Comparison of ENCODE assay signal across 10 mouse cellular contexts in the genomic region with DNA sequence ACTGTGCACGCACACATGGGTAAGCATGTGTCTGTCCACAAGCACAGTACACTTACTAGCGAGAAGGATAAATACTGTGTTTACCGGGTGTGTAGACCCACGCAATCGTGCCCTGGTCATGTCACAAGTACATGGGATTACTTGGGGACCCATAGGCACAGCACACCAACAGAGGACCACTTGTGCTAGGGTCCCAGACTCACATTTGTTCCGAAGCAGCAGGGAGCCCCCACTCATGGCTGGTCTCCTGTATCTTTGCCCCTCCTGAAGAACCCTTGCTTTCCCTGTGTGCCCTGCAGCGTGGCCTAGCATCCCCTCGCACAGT. TPM values are rescaled to one million over a fixed set of nuclear protein-coding genes. Genes with fewer than 3 reads are reported as not detected.
DNase-seq lines count a peak whose midpoint lies in the region; ATAC-seq and TF ChIP-seq lines count a peak whose summit lies in the region.
"Had no signal": no experiment of that assay in that cellular context is flagged by ENCODE, and none has a peak within 500 bp of the region (broad histone marks: within the 10 kb centered on the region; RNA-seq: fewer than 3 reads in every experiment).

No protein-coding gene starts in this region.

- DNase-seq in lung, embryonic 14.5 days: no peak
- no peak for DNase-seq in lung, postnatal 4 days
- peak; percentile 36 for DNase-seq in limb, embryonic 10.5 days (ENCODE audit: low spot score)
- no peak for DNase-seq in spleen, adult 18-20 months
- no peak for DNase-seq in layer of hippocampus, postnatal 14 days (ENCODE audit: low spot score in 2 of 2)
- DNase-seq: gastrocnemius, adult 2 months; layer of hippocampus, postnatal 36 days had no signal

- H3K36me3 ChIP-seq in lung, embryonic 14.5 days (ENCODE audit: insufficient read depth): no peaks in the 10 kb centered on the region
- no peaks in the 10 kb centered on the region for H3K36me3 ChIP-seq in forebrain, embryonic 15.5 days
- peaks cover 6% of the 10 kb centered on the region; the same call in 1 of the 2 replicates for H3K36me3 ChIP-seq in limb, embryonic 10.5 days
- no peaks in the 10 kb centered on the region for H3K36me3 ChIP-seq in stomach, embryonic 14.5 days (ENCODE audit: control insufficient read depth, insufficient read depth, low read length)

- peaks cover 8% of the 10 kb centered on the region; the same call in 1 of the 2 replicates for H3K4me1 ChIP-seq in lung, embryonic 14.5 days (ENCODE audit: insufficient read depth)
- H3K4me1 ChIP-seq in forebrain, embryonic 15.5 days: peaks cover 75% of the 10 kb centered on the region
- H3K4me1 ChIP-seq in limb, embryonic 10.5 days: peaks cover 76% of the 10 kb centered on the region
- H3K4me1 ChIP-seq in stomach, embryonic 14.5 days (ENCODE audit: control insufficient read depth, insufficient read depth, low read length): peaks cover 34% of the 10 kb centered on the region; the same call in 1 of the 2 replicates

- peaks cover 34% of the 10 kb centered on the region for H3K27me3 ChIP-seq in lung, embryonic 14.5 days (ENCODE audit: insufficient read depth, low read length)
- H3K27me3 ChIP-seq in forebrain, embryonic 15.5 days: no peaks in the 10 kb centered on the region
- peaks cover 42% of the 10 kb centered on the region for H3K27me3 ChIP-seq in limb, embryonic 10.5 days (ENCODE audit: low read depth, poor library complexity, severe bottlenecking)
- H3K27me3 ChIP-seq in stomach, embryonic 14.5 days (ENCODE audit: control insufficient read depth, insufficient read depth, low read length): no peaks in the 10 kb centered on the region
- H3K27me3 ChIP-seq: Patski had no signal

- TF ChIP-seq CTCF in lung, embryonic 14.5 days (IDR thresholded peaks at IDR 0.05; ENCODE audit: low read depth): no peak

- H3K9ac ChIP-seq in lung, embryonic 14.5 days: no peak overlapping the region; the same call in 1 of the 2 replicates
- H3K9ac ChIP-seq in forebrain, embryonic 15.5 days (replicated peaks): 0 out of 2 replicates have a peak overlapping the region, but pooled peaks have one; percentile 70
- H3K9ac ChIP-seq in stomach, embryonic 14.5 days (replicated peaks; ENCODE audit: low read depth, low read length): no peak overlapping the region

- H3K4me3 ChIP-seq in lung, embryonic 14.5 days (ENCODE audit: low read depth, low read length): peak overlapping the region; percentile 50
- H3K4me3 ChIP-seq in forebrain, embryonic 15.5 days: peak overlapping the region; percentile 55
- H3K4me3 ChIP-seq in limb, embryonic 10.5 days: peak overlapping the region; percentile 67
- peak overlapping the region; percentile 44 for H3K4me3 ChIP-seq in stomach, embryonic 14.5 days (ENCODE audit: low read depth, low read length)

- H3K27ac ChIP-seq in lung, embryonic 14.5 days (ENCODE audit: low read depth): 0 out of 2 replicates have a peak overlapping the region, but pooled peaks have one; percentile 75
- H3K27ac ChIP-seq in forebrain, embryonic 15.5 days (replicated peaks): no peak overlapping the region
- peak overlapping the region; percentile 83; the same call in 1 of the 2 replicates for H3K27ac ChIP-seq in limb, embryonic 10.5 days
- no peak overlapping the region for H3K27ac ChIP-seq in stomach, embryonic 14.5 days (ENCODE audit: low read length)

- 54% methylated on average over 8 of the region's 8 CpGs for WGBS in lung, embryonic 14.5 days
- WGBS in forebrain, embryonic 15.5 days: 46% methylated on average over 8 of the region's 8 CpGs
- 42% methylated on average over 8 of the region's 8 CpGs for WGBS in limb, embryonic 10.5 days
- WGBS in stomach, embryonic 14.5 days: 57% methylated on average over 8 of the region's 8 CpGs

- H3K9me3 ChIP-seq in lung, embryonic 14.5 days (ENCODE audit: low read depth, low read length): no peaks in the 10 kb centered on the region
- no peaks in the 10 kb centered on the region for H3K9me3 ChIP-seq in forebrain, embryonic 15.5 days
- H3K9me3 ChIP-seq in limb, embryonic 10.5 days (replicated peaks): no peaks in the 10 kb centered on the region
- no peaks in the 10 kb centered on the region for H3K9me3 ChIP-seq in stomach, embryonic 14.5 days (ENCODE audit: control insufficient read depth, low read depth, low read length)

- peak overlapping the region; percentile 97 for H3K4me2 ChIP-seq in lung, embryonic 14.5 days
- peak overlapping the region; percentile 98 for H3K4me2 ChIP-seq in forebrain, embryonic 15.5 days (replicated peaks)
- H3K4me2 ChIP-seq in stomach, embryonic 14.5 days (replicated peaks; ENCODE audit: low read depth, low read length): peak overlapping the region; percentile 82

- no peak for ATAC-seq in lung, embryonic 14.5 days (ENCODE audit: insufficient read depth)
- ATAC-seq in forebrain, embryonic 15.5 days (replicated peaks): no peak
- no peak for ATAC-seq in stomach, embryonic 14.5 days (ENCODE audit: insufficient number of reproducible peaks, insufficient read depth, low FRiP score, low read depth)
- ATAC-seq: Patski had no signal

RNA-seq across cellular contexts. Expression of a gene that starts 1.9 kb away (rescaled TPM):
- polyA plus RNA-seq in lung, embryonic 14.5 days (2014; fragmentation: Nextera tagmentation; extraction: Ambion mirVana): 7.9 and 8.3 TPM in 2 replicates
- polyA plus RNA-seq in forebrain, embryonic 15.5 days (2015; fragmentation: Nextera tagmentation; extraction: Ambion mirVana): 5.0 and 6.4 TPM in 2 replicates
- 3.6 and 4.5 TPM in 2 replicates for polyA plus RNA-seq in limb, embryonic 10.5 days (2016; fragmentation: Nextera tagmentation; extraction: Ambion mirVana)
- polyA plus RNA-seq in stomach, embryonic 14.5 days (2014; fragmentation: Nextera tagmentation; extraction: Ambion mirVana): 10.6 TPM in 2 replicates
- total RNA-seq in layer of hippocampus, postnatal 14 days (2021): 10 to 100 TPM; 31.6 to 32.8 TPM

RNA-seq across cellular contexts. Expression of a gene that starts 2.6 kb away (rescaled TPM):
- polyA plus RNA-seq in lung, embryonic 14.5 days (2014; fragmentation: Nextera tagmentation; extraction: Ambion mirVana): 2.0 and 2.5 TPM in 2 replicates
- 12.5 and 13.4 TPM in 2 replicates for polyA plus RNA-seq in forebrain, embryonic 15.5 days (2015; fragmentation: Nextera tagmentation; extraction: Ambion mirVana)
- 0.73 and 0.96 TPM in 2 replicates for polyA plus RNA-seq in limb, embryonic 10.5 days (2016; fragmentation: Nextera tagmentation; extraction: Ambion mirVana)
- 2.9 and 3.4 TPM in 2 replicates for polyA plus RNA-seq in stomach, embryonic 14.5 days (2014; fragmentation: Nextera tagmentation; extraction: Ambion mirVana)
- total RNA-seq in layer of hippocampus, postnatal 14 days (2021): 10 to 100 TPM; 45.9 to 51.8 TPM

RNA-seq across cellular contexts. Expression of a gene that starts 5.0 kb away (rescaled TPM):
- polyA plus RNA-seq in lung, embryonic 14.5 days (2014; fragmentation: Nextera tagmentation; extraction: Ambion mirVana): 17.8 and 22.9 TPM in 2 replicates
- 42.4 and 45.3 TPM in 2 replicates for polyA plus RNA-seq in forebrain, embryonic 15.5 days (2015; fragmentation: Nextera tagmentation; extraction: Ambion mirVana)
- 27.2 and 42.1 TPM in 2 replicates for polyA plus RNA-seq in limb, embryonic 10.5 days (2016; fragmentation: Nextera tagmentation; extraction: Ambion mirVana)
- 21.5 and 29.5 TPM in 2 replicates for polyA plus RNA-seq in stomach, embryonic 14.5 days (2014; fragmentation: Nextera tagmentation; extraction: Ambion mirVana)
- total RNA-seq in layer of hippocampus, postnatal 14 days (2021): 10 to 100 TPM; 26.7 to 29.7 TPM

RNA-seq across cellular contexts. Expression of a gene that starts 22.2 kb away (rescaled TPM):
- 0.89 and 1.2 TPM in 2 replicates for polyA plus RNA-seq in lung, embryonic 14.5 days (2014; fragmentation: Nextera tagmentation; extraction: Ambion mirVana)
- polyA plus RNA-seq in forebrain, embryonic 15.5 days (2015; fragmentation: Nextera tagmentation; extraction: Ambion mirVana): 0.92 and 2.0 TPM in 2 replicates
- 0.60 and 2.0 TPM in 2 replicates for polyA plus RNA-seq in limb, embryonic 10.5 days (2016; fragmentation: Nextera tagmentation; extraction: Ambion mirVana)
- polyA plus RNA-seq in stomach, embryonic 14.5 days (2014; fragmentation: Nextera tagmentation; extraction: Ambion mirVana): 0.69 and 1.9 TPM in 2 replicates
- total RNA-seq in layer of hippocampus, postnatal 14 days (2021): not detected
- total RNA-seq: layer of hippocampus, postnatal 36 days had no signal

RNA-seq across cellular contexts. Expression of a gene that starts 30.7 kb away (rescaled TPM):
- 163 TPM in 2 replicates for polyA plus RNA-seq in lung, embryonic 14.5 days (2014; fragmentation: Nextera tagmentation; extraction: Ambion mirVana)
- 132 and 144 TPM in 2 replicates for polyA plus RNA-seq in forebrain, embryonic 15.5 days (2015; fragmentation: Nextera tagmentation; extraction: Ambion mirVana)
- 224 and 228 TPM in 2 replicates for polyA plus RNA-seq in limb, embryonic 10.5 days (2016; fragmentation: Nextera tagmentation; extraction: Ambion mirVana)
- 144 and 147 TPM in 2 replicates for polyA plus RNA-seq in stomach, embryonic 14.5 days (2014; fragmentation: Nextera tagmentation; extraction: Ambion mirVana)
- 10 to 100 TPM; 51.9 to 52.5 TPM for total RNA-seq in layer of hippocampus, postnatal 14 days (2021)

Comparison
In these comparisons a context has a peak if more than half of its experiments do, and no peak if none do; other contexts are left out.
1. H3K27ac ChIP-seq: peak in lung, embryonic 14.5 days (single experiment) and limb, embryonic 10.5 days (single experiment); none in forebrain, embryonic 15.5 days (single experiment) and stomach, embryonic 14.5 days (single experiment).
2. Peak in every context shown above with its lines, with median percentiles within 50 percentile points of each other: H3K4me2 ChIP-seq and H3K4me3 ChIP-seq.